Mouse (Mus musculus): ENCODE data around the gene Tlk1. TPM values are rescaled to one million over a fixed set of nuclear protein-coding genes. Genes with fewer than 3 reads are reported as not detected.
A peak's percentile ranks its signal among the peaks of the same experiment; 100 is the strongest.

Tlk1 gene
- 100 to 1,000 TPM in 18 of 26 experiments, 10 to 100 TPM in 8; 40.0 to 222 (median 173) TPM for total RNA-seq (2018; cell fraction: chromatin; rRNA removed)
- total RNA-seq (2018; cell fraction: cytosol; rRNA removed) = 10 to 100 TPM; 44.7 to 97.7 (median 79.4) TPM
- 100 to 1,000 TPM in 16 of 26 experiments, 10 to 100 TPM in 10; 46.3 to 201 (median 118) TPM for total RNA-seq (2018; cell fraction: nucleus; rRNA removed)
- polyA plus RNA-seq (2018) = 57.5 to 101 TPM (median 66.5 TPM) in 3 replicates

GRCm38 (mm10) chr2:70825371-70826051 lies at the start of gene Tlk1:
Gene Tlk1, minus strand, starts transcription at chr2:70825728.
- WGBS (ENCODE audit: missing documents) = under 1% methylated on average over 85 of the region's 118 CpGs

GRCm38 (mm10) chr2:70875129-70875528 lies 49.6 kb upstream of the Tlk1 start:
- Histone ChIP-seq H3K4me3 (ENCODE audit: inconsistent target) (no peak overlapping the region), H3K36me3 (ENCODE audit: inconsistent target) (no peaks in the 10 kb centered on the region), H3K27ac (no peak overlapping the region), H3K79me2 (ENCODE audit: inconsistent target) (no peaks in the 10 kb centered on the region)
- WGBS (ENCODE audit: missing documents) = 66% methylated on average over 4 of the region's 4 CpGs

More at GRCm38 (mm10) chr2:70825371-70826051, at the start of gene Tlk1:
- Histone ChIP-seq H3K36me3 (ENCODE audit: inconsistent target) (no peaks in the 10 kb centered on the region), H3K79me2 (ENCODE audit: inconsistent target) (peaks cover 42% of the 10 kb centered on the region), H3K27ac (peak within 1 kb of the TSS; percentile 48), H3K4me3 (ENCODE audit: inconsistent target) (peak within 1 kb of the TSS; percentile 65)

DNA sequence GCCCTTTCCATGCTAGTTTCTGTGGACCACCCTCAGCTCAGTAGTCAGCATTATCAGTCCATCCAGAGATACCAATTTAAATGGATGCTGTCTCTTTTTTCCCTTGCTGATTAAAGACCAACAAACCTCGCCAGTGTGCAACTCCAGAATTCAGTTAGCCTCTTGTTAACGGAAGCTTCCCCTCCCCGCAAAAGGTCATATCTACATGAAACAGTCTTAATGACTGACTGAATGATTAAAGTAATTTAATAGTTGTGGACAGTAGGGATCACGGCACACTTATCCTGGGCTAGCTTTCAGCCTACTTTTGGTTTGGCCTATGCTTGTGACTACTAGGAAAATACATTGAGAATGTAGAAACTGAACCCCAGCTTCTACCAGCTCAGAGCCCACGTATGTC lies 47.6 kb upstream of the Tlk1 start:
- H3K27ac ChIP-seq = no peak overlapping the region
- no peaks in the 10 kb centered on the region for H3K79me2 ChIP-seq (ENCODE audit: inconsistent target)
- H3K36me3 ChIP-seq (ENCODE audit: inconsistent target) = no peaks in the 10 kb centered on the region
- 95% methylated on average over 5 of the region's 5 CpGs for WGBS (ENCODE audit: missing documents)
- no peak overlapping the region for H3K4me3 ChIP-seq (ENCODE audit: inconsistent target)

DNA sequence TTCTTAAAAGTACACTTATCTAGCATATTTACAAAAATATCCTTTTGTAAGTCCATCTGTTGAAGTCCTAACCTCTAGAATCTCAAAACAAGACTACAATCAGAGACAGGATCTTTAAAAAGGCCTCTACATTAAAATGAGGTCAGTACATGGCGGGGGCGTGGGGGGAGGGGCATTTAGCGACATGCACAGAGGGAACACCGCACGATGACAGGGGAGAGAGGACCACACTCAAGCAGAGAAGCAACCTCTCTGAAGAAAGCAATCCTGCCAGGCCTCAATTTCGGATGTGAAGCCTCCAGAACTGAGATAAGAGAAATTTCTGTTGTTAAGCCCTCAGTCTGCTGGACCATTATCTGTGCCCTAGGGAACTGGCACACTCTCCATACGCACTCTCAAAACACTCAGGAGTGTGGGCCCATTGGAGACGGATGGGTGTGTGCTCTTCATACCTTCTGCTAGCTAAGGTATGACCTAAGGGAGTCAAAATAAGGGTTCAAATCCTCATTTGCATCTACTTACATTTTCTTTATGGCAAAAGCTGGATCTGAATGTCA lies 46.0 kb upstream of the Tlk1 start:
- Histone ChIP-seq H3K4me3 (ENCODE audit: inconsistent target) (no peak overlapping the region), H3K36me3 (ENCODE audit: inconsistent target) (no peaks in the 10 kb centered on the region), H3K79me2 (ENCODE audit: inconsistent target) (no peaks in the 10 kb centered on the region), H3K27ac (no peak overlapping the region)
- 79% methylated on average over 8 of the region's 8 CpGs for WGBS (ENCODE audit: missing documents)

DNA sequence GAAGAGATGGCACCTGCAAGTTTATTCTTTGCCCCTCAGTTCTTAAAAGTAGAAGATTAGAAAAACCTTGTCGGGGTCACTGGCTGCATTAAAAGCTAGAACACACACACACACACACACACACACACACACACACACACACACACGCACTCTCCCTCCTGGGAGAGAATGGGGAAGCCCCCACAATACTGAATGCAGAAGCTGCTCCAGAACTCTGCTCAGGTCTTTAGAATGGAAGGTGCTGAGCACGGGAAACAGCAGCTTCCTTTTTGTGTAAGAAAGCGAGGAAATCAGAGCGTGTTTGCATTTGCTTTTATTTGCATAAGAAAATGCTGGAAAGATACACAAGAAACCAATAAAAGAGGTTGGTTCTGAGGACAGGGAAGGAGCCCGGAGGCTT lies 45.3 kb upstream of the Tlk1 start:
- Histone ChIP-seq H3K4me3 (ENCODE audit: inconsistent target) (no peak overlapping the region), H3K79me2 (ENCODE audit: inconsistent target) (no peaks in the 10 kb centered on the region), H3K27ac (no peak overlapping the region), H3K36me3 (ENCODE audit: inconsistent target) (no peaks in the 10 kb centered on the region)
- 9% methylated on average over 6 of the region's 6 CpGs for WGBS (ENCODE audit: missing documents)

- Histone ChIP-seq H3K4me3 (ENCODE audit: inconsistent target) (no peak overlapping the region), H3K36me3 (ENCODE audit: inconsistent target) (no peaks in the 10 kb centered on the region), H3K27ac (no peak overlapping the region), H3K79me2 (ENCODE audit: inconsistent target) (no peaks in the 10 kb centered on the region)
- WGBS (ENCODE audit: missing documents) = 93% methylated on average over 3 of the region's 3 CpGs
Measured at GRCm38 (mm10) chr2:70869116-70869515, 43.6 kb upstream of the Tlk1 start.

DNA sequence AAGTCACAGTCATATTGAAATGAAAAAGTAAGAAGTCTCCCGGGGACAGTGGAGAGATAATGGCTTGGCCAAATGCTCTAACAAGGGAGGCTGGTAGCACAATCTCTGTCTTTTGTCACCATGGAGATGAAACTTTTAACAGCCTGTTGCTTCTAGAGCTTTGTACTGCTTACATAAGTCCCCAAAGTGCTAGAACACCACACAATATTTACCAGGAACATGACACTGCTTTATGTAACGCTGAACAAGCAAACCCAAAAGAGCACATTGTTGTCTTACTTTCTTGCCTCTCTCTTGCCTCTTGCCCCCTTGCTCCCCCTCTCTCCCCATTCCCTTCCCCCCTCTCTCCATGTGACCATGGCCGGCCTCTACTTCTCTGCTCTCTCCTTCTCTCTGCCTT lies 41.7 kb upstream of the Tlk1 start:
- Histone ChIP-seq H3K79me2 (ENCODE audit: inconsistent target) (no peaks in the 10 kb centered on the region), H3K36me3 (ENCODE audit: inconsistent target) (no peaks in the 10 kb centered on the region), H3K27ac (no peak overlapping the region), H3K4me3 (ENCODE audit: inconsistent target) (no peak overlapping the region)
- WGBS (ENCODE audit: missing documents) = 91% methylated on average over 3 of the region's 3 CpGs

- Histone ChIP-seq H3K36me3 (ENCODE audit: inconsistent target) (no peaks in the 10 kb centered on the region), H3K79me2 (ENCODE audit: inconsistent target) (no peaks in the 10 kb centered on the region), H3K27ac (no peak overlapping the region), H3K4me3 (ENCODE audit: inconsistent target) (no peak overlapping the region)
- 91% methylated on average over 5 of the region's 5 CpGs for WGBS (ENCODE audit: missing documents)
Measured at GRCm38 (mm10) chr2:70862881-70863280, 37.4 kb upstream of the Tlk1 start.

- H3K27ac ChIP-seq = no peak overlapping the region
- H3K79me2 ChIP-seq (ENCODE audit: inconsistent target) = no peaks in the 10 kb centered on the region
Measured at GRCm38 (mm10) chr2:70859740-70860139, 34.2 kb upstream of the Tlk1 start.

GRCm38 (mm10) chr2:70856971-70857370 lies 31.4 kb upstream of the Tlk1 start:
- H3K79me2 ChIP-seq (ENCODE audit: inconsistent target) = no peaks in the 10 kb centered on the region

More at GRCm38 (mm10) chr2:70859740-70860139, 34.2 kb upstream of the Tlk1 start:
- H3K4me3 ChIP-seq (ENCODE audit: inconsistent target) = no peak overlapping the region
- H3K36me3 ChIP-seq (ENCODE audit: inconsistent target) = no peaks in the 10 kb centered on the region
- 100% methylated on average over 2 of the region's 4 CpGs for WGBS (ENCODE audit: missing documents)

GRCm38 (mm10) chr2:70854231-70854888 lies 28.8 kb upstream of the Tlk1 start:
- Histone ChIP-seq H3K36me3 (ENCODE audit: inconsistent target) (no peaks in the 10 kb centered on the region), H3K27ac (no peak overlapping the region), H3K4me3 (ENCODE audit: inconsistent target) (no peak overlapping the region), H3K79me2 (ENCODE audit: inconsistent target) (no peaks in the 10 kb centered on the region)
- 45% methylated on average over 8 of the region's 8 CpGs for WGBS (ENCODE audit: missing documents)

More at GRCm38 (mm10) chr2:70856971-70857370, 31.4 kb upstream of the Tlk1 start:
- WGBS (ENCODE audit: missing documents) = 94% methylated on average over 3 of the region's 3 CpGs
- Histone ChIP-seq H3K4me3 (ENCODE audit: inconsistent target) (no peak overlapping the region), H3K36me3 (ENCODE audit: inconsistent target) (no peaks in the 10 kb centered on the region), H3K27ac (no peak overlapping the region)

DNA sequence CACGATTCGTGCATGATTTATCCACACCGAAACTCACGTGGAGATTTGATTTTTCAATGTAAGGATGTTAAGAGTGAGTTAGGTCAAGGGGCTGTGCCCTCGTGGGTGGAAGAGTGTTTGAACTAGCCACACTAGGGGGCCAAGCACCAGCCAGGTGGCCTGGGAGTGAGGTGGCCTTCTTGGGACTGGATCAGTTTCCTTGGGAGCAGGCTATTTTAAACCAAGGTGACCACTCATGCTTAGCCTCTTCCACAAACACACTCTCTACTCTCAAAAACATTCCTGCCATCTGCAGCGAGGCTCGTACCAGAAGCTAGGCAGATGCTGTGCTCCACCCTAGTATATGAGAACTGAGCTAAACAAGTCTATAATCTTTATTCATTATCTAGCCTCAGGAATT lies 27.8 kb upstream of the Tlk1 start:
- H3K4me3 ChIP-seq (ENCODE audit: inconsistent target) = no peak overlapping the region
- whole genome bisulfite sequencing (ENCODE audit: missing documents) = 88% methylated on average over 7 of the region's 7 CpGs
- no peaks in the 10 kb centered on the region for H3K79me2 ChIP-seq (ENCODE audit: inconsistent target)
- H3K27ac ChIP-seq = no peak overlapping the region
- no peaks in the 10 kb centered on the region for H3K36me3 ChIP-seq (ENCODE audit: inconsistent target)

DNA sequence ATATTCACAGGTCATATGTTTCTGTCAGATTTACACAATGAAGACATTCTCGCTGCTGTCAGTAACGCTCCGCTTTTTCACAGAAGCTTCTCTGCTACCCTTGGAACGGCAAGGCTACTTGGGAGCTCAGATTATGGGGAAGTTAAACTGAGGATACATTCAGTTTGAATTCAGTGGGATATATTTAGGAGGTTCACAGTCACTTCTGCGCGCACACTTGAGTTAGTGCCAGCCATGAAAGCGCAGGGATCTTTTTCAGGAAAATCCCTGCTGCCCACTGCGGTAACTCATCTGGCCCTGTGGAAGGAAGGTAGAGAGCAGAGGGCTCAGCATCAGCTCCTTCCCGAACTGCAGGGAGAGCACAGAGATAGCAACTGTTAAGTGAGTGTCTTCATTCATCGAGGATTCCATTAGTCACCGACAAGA lies 27.3 kb upstream of the Tlk1 start:
- H3K4me3 ChIP-seq (ENCODE audit: inconsistent target) = no peak overlapping the region
- H3K36me3 ChIP-seq (ENCODE audit: inconsistent target) = no peaks in the 10 kb centered on the region
- WGBS (ENCODE audit: missing documents) = 71% methylated on average over 11 of the region's 11 CpGs
- H3K79me2 ChIP-seq (ENCODE audit: inconsistent target) = no peaks in the 10 kb centered on the region
- no peak overlapping the region for H3K27ac ChIP-seq

DNA sequence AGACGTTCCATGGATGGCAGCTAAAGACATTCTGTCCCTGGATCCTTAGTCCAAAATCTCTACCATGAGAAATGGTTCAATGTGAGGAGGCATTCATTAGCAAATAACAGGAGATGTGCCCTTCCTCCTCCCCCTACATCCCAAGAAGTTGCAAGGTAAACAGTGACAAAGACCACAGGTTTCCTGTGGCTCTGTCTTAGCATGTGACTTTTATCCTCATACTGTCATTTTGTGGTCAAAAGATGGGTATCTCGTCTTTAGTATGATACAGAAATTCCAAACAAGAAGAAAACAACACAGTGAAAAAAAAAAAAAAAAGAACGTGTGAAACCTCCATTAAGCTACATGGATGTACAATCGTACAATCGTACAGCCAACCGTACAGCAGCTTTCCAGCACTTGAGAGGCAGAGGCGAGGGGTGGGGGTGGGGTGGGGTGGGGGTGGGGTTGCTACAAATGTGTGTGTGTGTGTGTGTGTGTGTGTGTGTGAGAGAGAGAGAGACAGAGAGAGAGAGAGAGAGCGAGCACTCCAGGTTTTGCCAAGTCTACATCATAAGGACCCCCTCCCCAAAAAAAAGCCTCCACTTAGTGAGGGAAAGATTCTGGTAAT lies 26.8 kb upstream of the Tlk1 start:
- Histone ChIP-seq H3K36me3 (ENCODE audit: inconsistent target) (no peaks in the 10 kb centered on the region), H3K79me2 (ENCODE audit: inconsistent target) (no peaks in the 10 kb centered on the region), H3K27ac (no peak overlapping the region), H3K4me3 (ENCODE audit: inconsistent target) (no peak overlapping the region)
- 93% methylated on average over 2 of the region's 8 CpGs for WGBS (ENCODE audit: missing documents)

Data from macrophage (primary cell).